Mouse (Mus musculus) CH12.LX (cell line): ENCODE data around the gene Pola2.

Experiments used
- BHLHE40 ChIP-seq: IDR thresholded peaks from 2 replicates; pipeline ENCODE4 v1.6.1; 2011; ENCODE audit warnings: mild to moderate bottlenecking, low read depth, low read length, improper control_type of control experiment
- CHD2 ChIP-seq: IDR thresholded peaks from 2 replicates; pipeline ENCODE4 v1.6.1; 2011; ENCODE audit warnings: low read length, improper control_type of control experiment
- CTCF ChIP-seq, 2 experiments: IDR thresholded peaks in 1 of 2; conservative IDR thresholded peaks in 1 of 2; 2 replicates each; pipeline ENCODE4 v1.5.1; 2011 to 2012; ENCODE audit warnings: low read depth in 2 of 2, low read length in 2 of 2, improper control_type of control experiment in 1 of 2, inconsistent platforms in 1 of 2, mild to moderate bottlenecking in 1 of 2, moderate library complexity in 1 of 2
- JUND ChIP-seq: conservative IDR thresholded peaks from 2 replicates; pipeline ENCODE4 v1.6.1; 2011; ENCODE audit warnings: low read depth, low read length, improper control_type of control experiment
- MAX ChIP-seq: IDR thresholded peaks from 2 replicates; pipeline ENCODE4 v1.6.1; 2011; ENCODE audit warnings: low read length, improper control_type of control experiment
- MYC ChIP-seq: IDR thresholded peaks from 2 replicates; pipeline ENCODE4 v1.6.1; 2011; ENCODE audit warnings: low read depth, mild to moderate bottlenecking, improper control_type of control experiment, low read length
- POLR2A ChIP-seq: IDR thresholded peaks from 2 replicates; pipeline ENCODE4 v1.6.1; 2011; ENCODE audit warnings: low read depth, mild to moderate bottlenecking, improper control_type of control experiment, low read length
- TCF12 ChIP-seq: IDR thresholded peaks from 2 replicates; pipeline ENCODE4 v1.6.1; 2014; ENCODE audit warnings: low read depth, mild to moderate bottlenecking, inconsistent platforms, low read length, improper control_type of control experiment
- USF1 ChIP-seq: IDR thresholded peaks from 2 replicates; pipeline ENCODE4 v1.6.1; 2014; ENCODE audit warnings: low read depth, mild to moderate bottlenecking, inconsistent platforms, low read length, improper control_type of control experiment

DNA sequence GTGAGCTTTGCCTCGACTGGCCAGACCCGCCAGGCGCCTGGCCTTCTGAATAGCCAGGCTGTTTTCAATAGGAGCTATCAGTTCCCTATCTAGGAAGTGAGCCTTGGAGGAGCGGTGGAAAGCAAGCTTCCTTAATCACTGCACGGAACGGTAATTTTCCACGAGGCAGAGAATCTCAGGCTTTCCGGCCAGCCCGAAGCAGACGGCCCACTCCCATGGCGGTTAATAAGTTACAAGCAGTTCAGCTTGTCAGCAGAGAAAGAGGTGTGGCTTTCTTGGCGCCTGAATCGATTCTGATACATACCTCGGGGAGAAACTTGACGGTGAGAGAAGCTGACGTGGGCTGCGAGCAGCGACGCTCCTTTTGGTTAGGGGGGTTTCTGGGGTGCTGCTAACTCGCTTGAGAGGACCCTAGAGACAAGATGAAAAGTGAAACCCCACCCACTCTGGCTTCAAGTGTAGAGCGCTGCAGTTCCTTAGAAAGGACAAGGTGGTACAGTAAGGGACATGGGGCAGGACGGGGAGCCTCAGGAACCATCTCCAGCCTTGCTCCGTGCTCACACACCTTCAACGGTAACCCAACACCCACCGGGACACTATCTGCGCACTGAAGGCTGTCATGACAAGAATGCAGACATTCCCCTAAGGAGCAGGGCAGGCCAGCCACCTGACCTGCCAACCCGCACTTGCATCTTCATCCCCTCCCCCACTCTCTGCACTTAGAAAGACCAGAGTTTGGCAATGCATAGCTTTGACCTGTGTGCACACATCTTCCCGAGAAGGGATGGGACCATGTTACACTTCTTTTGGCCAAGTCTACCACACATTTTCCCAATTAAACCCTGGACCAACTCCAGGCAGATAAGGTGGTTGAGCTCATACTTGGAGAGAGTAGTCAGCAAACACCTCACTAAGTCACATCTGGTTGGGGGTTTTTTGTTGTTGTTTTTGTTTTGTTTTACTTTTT lies 8.0 kb downstream of the Pola2 start:
- TF ChIP-seq POLR2A (no peak), BHLHE40 (no peak), USF1 (no peak), CTCF (conservative IDR thresholded peaks at IDR 0.05 in 1 of 2, IDR thresholded peaks at IDR 0.05 in 1 of 2; ENCODE audit: low read depth in 2 of 2, low read length in 2 of 2) (no peak), MYC (no peak), MAX (no peak), JUND (no peak), TCF12 (no peak), CHD2 (no peak)
